Mouse (Mus musculus) hindbrain, embryonic 14.5 days (tissue): ENCODE measurements around the gene Zfp467. TPM values are rescaled to one million over a fixed set of nuclear protein-coding genes. Genes with fewer than 3 reads are reported as not detected.
A peak's percentile ranks its signal among the peaks of the same experiment; 100 is the strongest.

Experiments used
- ATAC-seq: fragments of 200-750 bp; cut with Nextera tagmentation; 2 replicates; pipeline ENCODE4 v1.8.0; 2017; ENCODE audit warnings: moderate number of reproducible peaks, mild to moderate bottlenecking, moderate TSS enrichment, moderate library complexity; ENCODE audit not compliant: low FRiP score
- DNase-seq: peaks from one replicate; pipeline ENCODE4 v3.0.0-alpha.2; 2015; ENCODE audit warnings: low spot score
- H3K27ac ChIP-seq: fragments of 300-500 bp; sonication (generic); 2 replicates; pipeline ENCODE4 v1.5.1; 2014; ENCODE audit warnings: mild to moderate bottlenecking, moderate library complexity
- H3K27me3 ChIP-seq: fragments of 300-500 bp; sonication (generic); 2 replicates; pipeline ENCODE4 v1.6.1; 2014; ENCODE audit warnings: mild to moderate bottlenecking, low read length, mixed read lengths; ENCODE audit not compliant: control insufficient read depth, insufficient read depth
- H3K36me3 ChIP-seq: fragments of 300-500 bp; sonication (generic); replicated peaks from 2 replicates; pipeline ENCODE4 v1.6.1; 2014; ENCODE audit not compliant: control insufficient read depth, insufficient read depth
- H3K4me1 ChIP-seq: fragments of 300-500 bp; sonication (generic); replicated peaks from 2 replicates; pipeline ENCODE4 v1.6.1; 2014; ENCODE audit warnings: antibody characterized with exemption, low read length, mixed read lengths; ENCODE audit not compliant: control insufficient read depth, insufficient read depth
- H3K4me2 ChIP-seq: fragments of 300-500 bp; sonication (generic); replicated peaks from 2 replicates; pipeline ENCODE4 v1.6.1; 2014; ENCODE audit warnings: mild to moderate bottlenecking, moderate library complexity
- H3K4me3 ChIP-seq: fragments of 300-500 bp; sonication (generic); replicated peaks from 2 replicates; pipeline ENCODE4 v1.5.1; 2014; ENCODE audit warnings: mild to moderate bottlenecking, low read length
- H3K9ac ChIP-seq: fragments of 300-500 bp; sonication (generic); 2 replicates; pipeline ENCODE4 v1.6.1; 2014
- H3K9me3 ChIP-seq: fragments of 300-500 bp; sonication (generic); 2 replicates; pipeline ENCODE4 v1.6.1; 2016; ENCODE audit warnings: low read length; ENCODE audit not compliant: control insufficient read depth
- WGBS: fragments of 180-500 bp; shearing (Covaris S2); extraction: QIAGEN DNeasy Blood & Tissue Kit; methylation state at CpG from one replicate; pipeline ENCODE4 v1.1.7; 2014; 5-methylcytosine and 5-hydroxymethylcytosine counted together
- polyA plus RNA-seq: library from polyadenylated mRNA; unstranded; fragments of >200 nt; fragmentation: Nextera tagmentation; extraction: Ambion mirVana; gene quantifications from 2 replicates; pipeline ENCODE4 v1.2.1, GENCODE M21; 2014

Zfp467 gene
- polyA plus RNA-seq, 1 experiment from 2014 or later, result 32.4 TPM

DNA sequence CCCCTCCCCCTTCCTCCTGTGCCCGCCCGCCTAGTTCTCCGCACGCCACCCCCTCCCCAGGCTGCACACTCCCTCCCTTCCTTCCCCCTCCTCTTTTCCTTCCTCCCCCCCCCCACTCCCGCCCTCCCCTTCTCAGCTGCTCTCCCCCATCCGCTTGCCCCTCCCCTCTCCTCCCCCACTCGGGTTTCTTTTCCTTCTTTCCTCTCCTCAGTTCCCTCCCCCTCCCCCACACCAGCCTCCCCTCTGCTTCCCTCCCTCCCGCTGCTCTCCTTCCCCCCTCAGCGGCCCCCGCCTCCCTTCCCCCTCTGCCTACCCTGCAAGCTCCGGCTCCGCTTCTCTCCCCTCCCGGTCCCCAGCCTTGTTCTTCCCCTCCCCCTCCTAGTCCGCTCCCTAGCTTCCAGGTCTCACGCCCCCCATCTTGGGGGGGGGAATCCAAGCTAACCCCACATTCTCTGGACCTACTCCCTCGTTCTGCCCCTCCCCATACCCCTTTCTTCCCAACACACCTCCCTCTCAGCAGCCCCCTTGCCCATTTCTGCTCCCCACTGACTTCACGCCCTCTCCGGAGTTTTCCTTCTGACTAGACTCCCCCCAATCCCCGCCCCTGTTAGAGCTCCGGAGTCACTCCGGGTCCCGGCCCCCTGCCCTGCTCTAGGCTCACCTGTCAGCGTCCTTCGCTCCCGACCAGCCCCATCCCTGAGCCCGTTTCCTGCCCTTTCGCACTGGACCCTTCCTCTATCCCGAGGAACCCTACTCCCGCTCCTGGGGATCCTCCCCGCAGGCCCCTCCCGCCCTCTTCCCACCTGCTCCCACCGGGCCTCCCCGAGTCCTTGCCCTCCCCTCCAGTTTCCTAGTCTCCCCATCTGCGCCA lies 1.1 kb downstream of the Zfp467 start:
- H3K36me3 ChIP-seq, result peaks cover 21% of the 10 kb centered on the region
- peak overlapping the region; percentile 63 for H3K4me3 ChIP-seq
- H3K27me3 ChIP-seq, result peaks cover 14% of the 10 kb centered on the region
- DNase-seq (peak; percentile 81), ATAC-seq (peak; percentile 76)
- peak overlapping the region; percentile 90 for H3K27ac ChIP-seq
- no peaks in the 10 kb centered on the region for H3K9me3 ChIP-seq
- H3K4me1 ChIP-seq, result peaks cover 12% of the 10 kb centered on the region
- peak overlapping the region; percentile 85 for H3K4me2 ChIP-seq
- WGBS, result under 1% methylated on average over 27 of the region's 34 CpGs
- peak overlapping the region; percentile 73 for H3K9ac ChIP-seq

DNA sequence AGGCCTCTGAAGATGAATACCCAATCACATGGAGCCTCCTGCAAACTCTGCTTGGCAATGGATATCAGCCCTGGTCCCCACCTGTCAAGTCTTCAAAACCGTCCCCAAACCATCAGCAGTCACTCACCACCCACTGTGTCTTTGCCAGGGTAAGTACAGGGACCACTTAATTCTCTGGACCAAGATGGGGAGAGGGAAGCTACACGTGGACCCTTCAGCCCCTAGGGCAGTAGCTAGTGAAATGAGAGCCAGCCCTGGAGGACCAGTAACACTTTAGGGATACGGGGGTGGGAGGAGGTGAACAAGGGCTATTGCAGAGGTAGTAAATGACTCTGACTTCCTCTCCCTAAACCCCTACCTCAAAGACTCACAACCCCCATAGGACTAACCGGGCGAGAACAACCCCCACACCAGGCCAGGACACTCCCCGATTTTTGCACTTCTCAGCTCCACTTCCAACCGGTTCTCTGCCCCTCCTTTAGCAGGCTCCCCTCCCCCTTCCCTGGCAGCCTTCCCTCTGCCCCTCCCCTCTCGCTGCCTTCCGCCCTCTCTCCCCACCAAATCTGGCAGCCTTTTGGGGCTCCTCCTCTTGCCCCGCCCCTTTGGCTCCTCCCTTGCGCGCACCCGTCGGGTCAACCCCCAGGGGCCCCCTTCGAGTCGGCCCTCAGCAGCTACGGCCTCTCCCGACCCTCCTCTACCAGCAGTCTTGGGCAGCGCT lies 1.9 kb downstream of the Zfp467 start:
- Histone ChIP-seq H3K9ac (peak overlapping the region; percentile 44), H3K27me3 (peaks cover 22% of the 10 kb centered on the region), H3K4me2 (peak overlapping the region; percentile 85), H3K4me1 (peaks cover 19% of the 10 kb centered on the region), H3K9me3 (no peaks in the 10 kb centered on the region), H3K4me3 (peak overlapping the region; percentile 63), H3K27ac (peak overlapping the region; percentile 73), H3K36me3 (peaks cover 22% of the 10 kb centered on the region)
- ATAC-seq (peak; percentile 86), DNase-seq (peak; percentile 81)
- 2% methylated on average over 19 of the region's 19 CpGs for WGBS

DNA sequence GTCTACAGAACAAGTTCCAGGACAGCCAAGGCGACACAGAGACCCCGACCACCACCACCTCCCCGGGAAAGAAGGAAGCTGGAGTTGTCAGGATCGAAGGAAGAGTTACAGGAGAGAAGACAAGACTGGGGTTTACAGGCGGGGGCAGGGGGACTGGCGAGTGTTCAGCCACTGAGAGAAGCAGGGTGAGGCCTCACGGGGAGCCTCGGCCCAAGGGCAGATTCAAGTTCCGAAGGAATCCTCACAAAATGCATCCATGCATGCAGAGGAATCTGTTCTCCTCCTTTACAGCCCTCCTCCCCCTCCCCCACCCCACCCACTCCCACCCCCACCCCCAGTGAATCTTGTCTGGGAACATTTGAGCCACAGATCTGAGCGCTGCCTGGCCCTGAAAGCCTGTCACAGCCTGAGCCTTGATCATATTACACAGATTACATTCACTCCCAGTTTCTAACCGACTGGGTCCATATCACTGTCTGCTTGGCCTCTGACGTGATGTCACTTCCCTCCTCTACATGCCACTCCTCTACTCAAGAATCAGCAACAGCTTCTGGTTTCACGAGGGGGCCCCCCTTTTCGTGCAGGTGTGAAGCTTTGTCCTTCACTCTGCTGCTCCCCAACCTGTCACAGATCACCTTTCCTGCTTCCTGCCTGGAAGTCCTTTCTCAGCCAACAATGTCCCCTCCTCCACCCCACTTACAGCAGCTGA lies 5.2 kb downstream of the Zfp467 start:
- Histone ChIP-seq H3K4me3 (no peak overlapping the region), H3K4me2 (no peak overlapping the region), H3K27me3 (peaks cover 40% of the 10 kb centered on the region), H3K27ac (no peak overlapping the region), H3K4me1 (peaks cover 18% of the 10 kb centered on the region), H3K9ac (no peak overlapping the region; the same call in 1 of the 2 replicates), H3K36me3 (peaks cover 41% of the 10 kb centered on the region), H3K9me3 (no peaks in the 10 kb centered on the region)
- 39% methylated on average over 14 of the region's 14 CpGs for whole genome bisulfite sequencing
- DNase-seq (no peak), ATAC-seq (no peak)

DNA sequence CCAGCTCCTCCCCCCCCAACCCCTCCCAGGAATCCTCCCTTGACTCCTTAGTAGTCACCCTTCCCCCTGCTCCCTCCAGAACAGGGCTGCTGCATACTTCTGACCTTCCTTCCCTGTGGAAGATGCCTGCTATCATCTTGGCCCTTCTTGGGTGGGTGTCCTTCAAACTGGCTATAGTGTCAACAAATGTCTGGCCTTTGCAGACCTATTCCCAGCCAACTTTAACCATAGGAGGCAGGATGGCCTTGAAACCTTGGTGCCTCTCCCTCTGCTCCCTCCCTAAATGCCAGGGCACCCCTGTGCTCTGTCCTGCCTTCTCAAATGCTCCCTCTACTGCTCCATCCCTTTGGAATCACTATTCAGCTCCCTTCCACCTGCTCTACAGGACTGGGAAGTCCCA lies 6.0 kb downstream of the Zfp467 start:
- Histone ChIP-seq H3K9me3 (no peaks in the 10 kb centered on the region), H3K4me1 (peaks cover 18% of the 10 kb centered on the region), H3K27me3 (peaks cover 40% of the 10 kb centered on the region), H3K4me2 (peak overlapping the region; percentile 46; the same call in 1 of the 2 replicates), H3K36me3 (peaks cover 41% of the 10 kb centered on the region), H3K9ac (no peak overlapping the region), H3K27ac (no peak overlapping the region), H3K4me3 (no peak overlapping the region)
- DNase-seq (no peak), ATAC-seq (no peak)

DNA sequence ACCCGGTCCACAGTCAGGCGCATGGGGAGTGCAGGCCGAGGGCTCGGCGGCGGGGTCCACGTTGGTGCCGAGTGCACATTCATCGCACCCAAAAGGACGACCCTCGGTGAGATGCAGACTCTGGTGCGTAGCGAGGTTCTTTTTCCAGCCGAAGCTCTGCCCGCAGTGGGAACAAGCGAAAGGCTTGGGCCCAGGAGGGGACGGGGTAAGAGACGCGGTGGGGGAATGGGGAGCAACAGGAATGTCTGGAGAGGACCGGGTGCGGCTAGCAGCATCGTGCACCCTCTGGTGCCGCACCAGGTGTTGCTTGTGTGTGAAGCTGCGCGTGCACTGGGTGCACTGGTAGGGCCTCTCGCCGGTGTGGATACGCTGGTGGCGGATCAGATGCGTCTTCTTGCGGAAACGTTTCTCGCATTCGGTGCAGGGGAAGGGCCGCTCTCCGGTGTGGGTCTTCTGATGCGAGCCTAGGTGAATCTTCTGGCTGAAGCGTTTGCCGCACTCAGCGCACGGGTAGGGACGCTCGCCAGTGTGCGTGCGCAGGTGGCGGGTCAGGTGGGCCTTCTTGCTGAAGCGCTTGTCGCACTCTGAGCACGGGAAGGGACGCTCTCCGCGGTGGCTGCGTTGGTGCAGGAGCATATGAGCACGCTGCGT lies 7.0 kb downstream of the Zfp467 start:
- Histone ChIP-seq H3K4me2 (peak overlapping the region; percentile 46), H3K9me3 (no peaks in the 10 kb centered on the region), H3K4me3 (peak overlapping the region; percentile 18), H3K36me3 (peaks cover 41% of the 10 kb centered on the region), H3K27ac (no peak overlapping the region), H3K4me1 (peaks cover 16% of the 10 kb centered on the region), H3K27me3 (peaks cover 40% of the 10 kb centered on the region), H3K9ac (peak overlapping the region; percentile 31)
- DNase-seq, result no peak
- peak; percentile 19 for ATAC-seq
- WGBS, result 14% methylated on average over 55 of the region's 55 CpGs

DNA sequence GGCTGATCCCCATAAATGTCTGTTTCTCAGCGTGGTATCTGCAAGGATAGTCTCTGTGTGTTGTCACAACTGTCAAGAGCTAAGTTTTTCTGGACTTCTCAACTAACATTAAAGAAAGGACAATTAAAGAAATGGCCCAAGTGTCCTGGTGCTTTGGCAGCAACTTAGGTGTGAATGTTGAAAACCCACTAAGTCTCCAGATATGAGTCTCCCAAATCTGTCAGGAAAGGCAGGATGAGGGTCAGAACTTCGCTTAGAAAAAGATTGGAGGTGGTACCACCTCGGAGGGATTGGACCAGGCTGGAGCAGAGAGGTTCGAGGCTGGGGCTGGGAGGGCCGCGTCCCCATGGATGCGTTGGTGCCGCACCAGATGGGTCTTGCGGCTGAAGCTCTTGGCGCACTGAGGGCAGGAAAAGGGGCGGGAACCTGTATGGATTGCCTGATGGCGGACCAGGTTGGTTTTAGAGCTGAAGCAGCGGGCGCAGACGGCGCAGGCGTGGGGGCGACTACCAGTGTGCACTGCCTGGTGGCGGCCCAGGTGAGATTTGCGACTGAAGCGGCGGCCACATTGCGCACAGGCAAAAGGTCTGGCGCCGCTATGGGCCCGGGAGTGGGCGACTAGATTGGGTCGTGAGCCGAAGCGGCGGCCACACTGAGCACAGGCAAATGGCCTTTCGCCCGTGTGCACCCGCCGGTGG lies 7.8 kb downstream of the Zfp467 start:
- Histone ChIP-seq H3K4me2 (peak overlapping the region; percentile 46), H3K9ac (peak overlapping the region; percentile 20; the same call in 1 of the 2 replicates), H3K27ac (no peak overlapping the region), H3K36me3 (peaks cover 41% of the 10 kb centered on the region), H3K9me3 (no peaks in the 10 kb centered on the region), H3K4me1 (peaks cover 11% of the 10 kb centered on the region), H3K27me3 (peaks cover 40% of the 10 kb centered on the region), H3K4me3 (peak overlapping the region; percentile 18)
- WGBS, result 33% methylated on average over 35 of the region's 35 CpGs
- ATAC-seq (no peak), DNase-seq (no peak)

DNA sequence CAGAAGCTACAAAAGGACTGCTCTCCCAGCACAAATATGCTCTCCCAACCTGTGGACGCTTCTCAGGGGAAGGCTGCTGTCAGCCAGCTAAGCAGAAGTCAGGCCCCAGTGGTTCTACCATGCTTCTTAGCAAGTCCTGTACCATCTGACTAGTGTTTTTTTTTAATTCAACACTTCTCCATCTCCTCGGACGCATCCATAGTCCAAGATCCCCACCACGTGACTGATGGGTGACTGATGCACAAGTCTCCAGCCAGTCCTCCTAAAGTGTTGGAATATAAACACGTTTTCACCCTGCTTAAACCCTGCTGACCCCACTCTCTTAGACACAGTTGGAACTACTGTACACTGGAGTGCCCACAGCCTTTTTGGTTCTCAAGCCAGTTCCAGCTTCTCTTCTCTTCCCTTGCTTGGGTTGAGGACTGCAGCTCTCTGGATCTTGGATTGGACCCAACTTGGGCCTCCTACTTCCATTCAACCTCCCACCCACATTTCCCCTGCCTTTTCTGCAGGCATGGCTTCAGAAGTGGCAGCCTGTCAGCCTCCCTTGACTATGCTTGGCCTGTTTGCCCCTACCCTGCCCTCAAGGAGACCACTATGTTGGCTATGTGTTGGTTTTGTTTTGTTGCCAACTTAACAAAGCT lies 9.8 kb downstream of the Zfp467 start:
- Histone ChIP-seq H3K9ac (no peak overlapping the region), H3K27ac (no peak overlapping the region), H3K4me2 (no peak overlapping the region), H3K36me3 (peaks cover 24% of the 10 kb centered on the region), H3K4me3 (no peak overlapping the region), H3K4me1 (peaks cover 11% of the 10 kb centered on the region), H3K27me3 (peaks cover 35% of the 10 kb centered on the region), H3K9me3 (no peaks in the 10 kb centered on the region)
- DNase-seq (no peak), ATAC-seq (no peak)
- 86% methylated on average over 5 of the region's 5 CpGs for WGBS

DNA sequence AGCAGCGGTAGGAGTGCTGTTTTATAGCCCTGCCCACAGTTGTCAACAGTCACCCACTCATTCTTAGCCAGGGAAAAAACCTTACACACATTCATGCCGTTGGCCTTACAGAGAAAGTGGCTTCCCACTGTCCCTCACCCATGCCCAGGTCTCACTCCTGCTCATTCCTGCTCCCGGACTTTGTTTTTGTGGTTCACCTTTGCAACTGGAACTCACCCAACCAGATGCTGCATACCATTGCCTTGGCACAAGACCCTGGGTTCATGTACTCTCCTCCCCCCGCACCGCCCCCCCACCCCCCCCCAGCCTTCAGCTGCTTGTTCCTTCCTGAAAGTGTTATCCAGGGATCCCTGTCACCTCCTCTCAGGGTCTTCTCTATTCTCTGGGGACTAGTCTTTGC lies 10.5 kb downstream of the Zfp467 start:
- Histone ChIP-seq H3K4me2 (no peak overlapping the region), H3K9ac (no peak overlapping the region), H3K27me3 (peaks cover 32% of the 10 kb centered on the region), H3K27ac (no peak overlapping the region), H3K36me3 (peaks cover 22% of the 10 kb centered on the region), H3K9me3 (no peaks in the 10 kb centered on the region), H3K4me3 (no peak overlapping the region), H3K4me1 (peaks cover 11% of the 10 kb centered on the region)
- WGBS, result 47% methylated on average over 5 of the region's 5 CpGs
- ATAC-seq (no peak), DNase-seq (no peak)
